Mouse (Mus musculus): ENCODE results near the gene Scnm1.

DNA sequence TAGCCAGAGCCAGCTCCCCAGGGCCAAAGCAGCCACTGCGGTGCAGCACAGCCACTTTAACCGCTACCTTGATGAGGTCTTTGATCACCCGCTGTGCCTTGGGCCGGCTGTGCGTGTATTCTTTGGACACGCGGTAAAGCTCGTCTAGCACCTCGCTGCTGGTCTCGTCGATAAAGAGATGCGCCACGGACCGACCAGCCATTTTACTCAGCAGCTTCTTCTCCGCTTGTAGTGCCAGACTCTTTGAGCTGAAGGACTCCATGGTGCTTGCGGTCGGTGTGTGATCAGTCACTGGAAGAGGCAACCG lies 6.4 kb upstream of the Scnm1 start:
- TF ChIP-seq CTCF (IDR thresholded peaks at IDR 0.05; ENCODE audit: control insufficient read depth, insufficient read depth, low read length): no peak
- 0 out of 2 replicates have a peak, but pooled peaks have one; percentile 12 for TF ChIP-seq POLR2A (IDR thresholded peaks at IDR 0.05; ENCODE audit: borderline replicate concordance, control insufficient read depth, low read depth, low read length)
